Mouse (Mus musculus): ENCODE results near the gene Dst.

- TF ChIP-seq POLR2A (IDR thresholded peaks at IDR 0.05; ENCODE audit: control insufficient read depth in 1 of 2, insufficient read depth in 1 of 2, low read depth in 1 of 2, low read length in 2 of 2, poor library complexity in 1 of 2) (no peak), ZMIZ1 (IDR thresholded peaks at IDR 0.05; ENCODE audit: low read depth, low read length) (no peak), USF1 (IDR thresholded peaks at IDR 0.05; ENCODE audit: low read depth, low read length) (no peak), NRF1 (IDR thresholded peaks at IDR 0.05; ENCODE audit: insufficient read depth, low read depth, low read length, poor library complexity, severe bottlenecking) (no peak), RCOR1 (IDR thresholded peaks at IDR 0.05; ENCODE audit: low read depth, low read length) (no peak), ZKSCAN1 (IDR thresholded peaks at IDR 0.05; ENCODE audit: low read depth, low read length) (no peak), CHD1 (IDR thresholded peaks at IDR 0.05; ENCODE audit: low read depth, low read length) (no peak), CHD2 (IDR thresholded peaks at IDR 0.05; ENCODE audit: low read length) (no peak), SIN3A (IDR thresholded peaks at IDR 0.05; ENCODE audit: low read length) (no peak), EP300 (IDR thresholded peaks at IDR 0.05; ENCODE audit: low read depth in 1 of 2, low read length in 2 of 2) (no peak)
These were observed 281.9 kb downstream of the Dst start for GRCm38 (mm10) chr1:34189970-34190369.

Measured in MEL (cell line).